Mouse (Mus musculus): ENCODE measurements at regions not wholly inside any gene's neighbourhood (a gene's known extent, or its start where the extent isn't known, plus 50 kb on each side); places are given as distances from the start of the nearest gene placed in this dataset.

DNA sequence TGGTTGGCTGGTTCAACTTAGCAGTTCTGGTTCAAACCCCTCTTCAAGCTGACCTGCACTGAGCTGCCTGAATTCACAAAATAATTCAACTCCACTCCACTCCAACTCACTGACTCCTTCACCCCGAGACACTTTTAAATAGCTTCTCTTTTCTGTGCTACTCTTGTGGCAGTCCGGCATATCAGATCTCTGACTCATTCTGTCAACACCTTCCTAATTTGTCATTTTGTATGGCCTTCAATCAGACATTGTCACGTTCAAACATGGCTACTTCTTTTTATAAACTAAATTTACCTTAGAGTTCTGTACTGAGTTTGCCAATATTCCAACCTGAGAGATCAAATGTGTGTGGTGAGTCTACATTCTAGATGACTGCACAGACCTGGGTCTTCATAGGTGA, 579.1 kb downstream of the Slitrk1 start:
- DNase-seq (ENCODE audit: low read depth), result no peak

DNA sequence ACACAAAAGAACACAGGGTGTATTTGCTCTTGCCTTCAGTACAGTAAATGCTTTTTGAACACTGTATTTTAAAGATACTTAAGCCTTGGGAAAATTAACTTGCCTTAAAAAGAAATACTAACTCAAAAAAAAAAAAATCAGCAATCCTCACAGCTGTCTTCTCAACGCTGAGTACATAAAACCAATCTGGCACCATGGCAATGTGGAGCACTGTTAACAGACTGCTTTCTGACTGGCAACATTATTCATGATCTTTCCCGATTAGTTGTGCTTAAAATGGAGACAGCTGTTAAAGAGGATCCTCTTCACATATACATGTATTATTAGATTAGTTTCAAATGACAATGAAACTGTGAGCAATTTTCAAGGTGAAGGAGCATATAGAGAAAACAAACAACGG, 587.5 kb downstream of the Slitrk1 start:
- DNase-seq (ENCODE audit: low read depth), result no peak

- DNase-seq (ENCODE audit: low read depth), result no peak
Observed at GRCm38 (mm10) chr14:108323364-108324037, 590.5 kb downstream of the Slitrk1 start.

GRCm38 (mm10) chr14:108307627-108308026, 606.3 kb downstream of the Slitrk1 start:
- DNase-seq (ENCODE audit: low read depth), result no peak

DNA sequence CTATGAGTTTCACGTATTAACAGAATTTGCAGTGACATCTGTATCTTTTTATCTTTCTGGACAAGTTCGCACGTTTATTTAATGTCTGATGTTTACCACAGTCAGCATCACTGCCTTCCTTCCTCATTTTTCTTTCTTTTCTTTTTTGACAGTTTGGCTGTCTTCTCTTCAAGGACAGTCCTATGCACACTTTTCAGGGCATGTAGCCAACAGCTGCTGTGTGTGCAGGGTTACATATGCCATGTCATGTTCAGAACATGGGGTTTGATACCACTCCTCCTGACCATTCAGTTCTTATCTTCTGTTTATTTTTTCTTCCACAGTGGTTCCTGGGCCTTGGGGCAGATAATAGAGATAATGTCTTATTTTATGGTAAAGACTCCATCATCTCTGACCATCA, 634.3 kb downstream of the Slitrk1 start:
- no peak for DNase-seq (ENCODE audit: low read depth)

DNA sequence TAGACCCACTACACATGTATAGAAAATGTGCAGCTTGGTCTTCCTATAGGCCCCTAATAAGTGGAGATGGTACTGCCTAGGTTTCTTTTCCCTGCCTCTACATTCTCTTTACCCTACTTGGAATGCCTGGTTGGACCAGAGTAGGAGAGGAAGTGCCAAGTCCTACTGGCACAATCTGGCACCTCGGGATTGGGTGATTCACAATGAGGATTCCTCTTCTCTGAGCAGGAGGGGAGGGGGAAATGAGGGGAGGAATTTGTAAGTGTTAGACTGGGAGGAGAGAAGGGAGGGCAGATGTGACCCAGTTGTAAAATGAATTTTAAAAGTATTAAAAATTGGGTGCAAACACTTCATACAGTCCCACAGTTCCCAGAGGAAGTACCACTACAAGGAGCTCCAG, 652.9 kb downstream of the Slitrk1 start:
- no peak for DNase-seq (ENCODE audit: low read depth)

- DNase-seq (ENCODE audit: low read depth), result no peak
Observed at GRCm38 (mm10) chr14:108247365-108247764, 666.6 kb downstream of the Slitrk1 start.

DNA sequence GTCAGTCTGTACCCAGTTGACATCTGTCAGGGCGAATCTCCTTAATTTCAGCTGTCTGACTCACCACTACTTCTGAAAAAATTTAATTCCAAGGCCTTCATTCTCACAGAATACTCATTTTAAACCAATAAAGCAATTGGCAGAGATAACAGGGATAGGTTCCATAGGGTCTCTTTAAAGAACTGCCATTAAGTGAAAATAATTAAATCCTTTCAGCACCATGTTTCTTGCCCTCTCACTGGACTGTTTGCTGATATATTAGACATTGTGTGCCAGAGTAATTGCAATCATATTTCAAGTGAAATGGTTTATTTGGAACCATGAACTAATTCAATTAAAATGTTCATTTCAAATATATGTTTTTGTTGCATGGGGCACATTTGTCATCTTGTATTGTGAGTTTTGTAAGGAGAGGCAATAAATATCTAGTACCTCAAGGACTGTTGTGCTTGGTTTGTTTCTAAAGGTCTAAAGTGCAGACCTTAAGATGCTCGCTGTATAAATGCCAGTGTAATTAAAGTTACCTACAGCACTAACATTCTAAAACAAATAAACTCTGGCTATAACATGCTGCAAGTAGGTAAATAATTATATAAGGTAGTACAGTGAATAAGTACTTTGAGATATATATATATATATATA, 688.4 kb downstream of the Slitrk1 start:
- no peak for DNase-seq (ENCODE audit: low read depth)

GRCm38 (mm10) chr14:108209246-108209645, 704.7 kb downstream of the Slitrk1 start:
- no peak for DNase-seq (ENCODE audit: low read depth)

- DNase-seq (ENCODE audit: low read depth), result no peak
Observed at GRCm38 (mm10) chr14:108199133-108199532, 714.8 kb downstream of the Slitrk1 start.

DNA sequence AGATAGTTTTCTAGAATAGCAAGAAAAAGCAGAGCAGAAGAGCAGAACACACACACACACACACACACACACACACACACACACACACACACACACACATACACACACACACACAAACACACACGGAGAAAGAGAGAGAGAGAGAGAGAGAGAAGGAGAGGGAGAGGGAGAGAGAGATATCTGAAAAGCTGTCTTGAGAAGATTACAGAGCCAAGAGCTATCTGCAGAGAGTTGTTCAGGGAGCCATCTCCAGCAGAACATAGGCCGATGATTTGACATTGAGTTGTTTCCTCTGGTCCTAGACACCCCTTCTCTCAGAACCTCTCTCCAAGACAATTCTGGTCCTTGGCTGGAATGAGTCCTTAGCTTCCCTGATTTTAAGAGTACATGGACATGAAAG, 733.0 kb downstream of the Slitrk1 start:
- DNase-seq (ENCODE audit: low read depth), result no peak

DNA sequence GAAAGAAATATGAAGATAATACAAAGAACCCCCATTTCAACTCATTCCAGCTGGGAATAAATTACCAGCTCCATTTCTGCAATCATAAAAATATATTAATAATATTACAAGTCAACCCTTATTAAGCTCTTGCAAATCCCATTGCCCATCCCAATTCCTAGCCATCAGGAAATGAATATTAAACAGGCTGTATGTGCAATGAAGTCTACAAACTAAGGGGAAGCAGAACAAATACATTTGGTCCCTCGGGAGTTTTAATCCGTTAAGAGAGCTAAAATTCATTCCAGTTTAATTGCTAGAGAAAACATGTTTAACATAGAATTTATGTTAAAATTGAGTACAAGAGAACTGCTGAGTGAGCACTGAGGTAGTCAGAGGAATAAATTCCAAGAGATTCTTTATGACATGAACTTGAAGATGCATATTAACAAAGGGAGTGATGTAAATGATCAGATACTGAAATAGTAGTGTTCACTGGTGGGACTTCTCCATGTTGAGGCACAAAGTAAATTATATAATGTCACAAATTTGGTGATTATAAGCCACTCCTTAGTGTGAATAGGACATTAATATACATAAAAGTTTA, 738.6 kb downstream of the Slitrk1 start:
- DNase-seq (ENCODE audit: low read depth), result no peak

GRCm38 (mm10) chr14:108152981-108153380, 761.0 kb downstream of the Slitrk1 start:
- DNase-seq (ENCODE audit: low read depth), result no peak

DNA sequence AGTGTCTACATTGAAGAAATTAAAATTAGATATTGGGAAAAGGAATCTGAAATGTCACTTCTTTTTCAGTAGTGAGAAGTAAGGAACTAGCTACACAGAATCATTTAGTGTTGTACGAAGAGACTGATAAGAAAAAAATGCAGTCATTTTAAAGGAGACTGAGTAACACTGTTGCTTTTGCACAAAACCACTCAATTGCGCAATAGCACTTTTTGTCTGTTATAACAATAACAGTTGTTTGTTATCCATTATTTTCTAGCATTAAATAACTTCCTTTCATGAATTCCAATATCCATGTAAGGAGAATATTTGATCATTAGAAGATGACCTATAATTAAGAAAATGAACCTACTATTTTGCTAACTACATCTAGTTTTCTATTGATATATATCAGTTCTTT, 790.8 kb downstream of the Slitrk1 start:
- DNase-seq (ENCODE audit: low read depth), result no peak

GRCm38 (mm10) chr14:108105009-108105408, 808.9 kb downstream of the Slitrk1 start:
- DNase-seq (ENCODE audit: low read depth), result no peak

DNA sequence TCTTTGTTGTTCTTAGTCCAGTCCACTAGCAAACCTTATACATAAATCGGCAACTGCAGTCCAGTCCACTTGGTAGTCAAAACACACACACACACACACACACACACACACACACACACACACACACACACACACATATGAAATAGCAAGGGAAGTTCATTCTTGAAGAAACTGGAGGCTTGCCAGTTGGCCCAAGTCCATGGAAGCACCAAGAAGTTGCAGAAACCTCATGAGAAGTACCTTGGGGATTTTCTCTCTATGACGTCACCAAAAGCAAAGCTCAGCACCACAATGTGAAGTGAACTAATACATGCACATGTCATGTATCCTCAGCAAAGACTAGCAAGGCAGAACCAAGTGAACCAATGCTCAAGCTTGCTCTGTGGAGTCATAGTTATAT, 823.0 kb downstream of the Slitrk1 start:
- no peak for DNase-seq (ENCODE audit: low read depth)

- no peak for DNase-seq (ENCODE audit: low read depth)
Observed at GRCm38 (mm10) chr14:108049997-108050396, 864.0 kb downstream of the Slitrk1 start.

DNA sequence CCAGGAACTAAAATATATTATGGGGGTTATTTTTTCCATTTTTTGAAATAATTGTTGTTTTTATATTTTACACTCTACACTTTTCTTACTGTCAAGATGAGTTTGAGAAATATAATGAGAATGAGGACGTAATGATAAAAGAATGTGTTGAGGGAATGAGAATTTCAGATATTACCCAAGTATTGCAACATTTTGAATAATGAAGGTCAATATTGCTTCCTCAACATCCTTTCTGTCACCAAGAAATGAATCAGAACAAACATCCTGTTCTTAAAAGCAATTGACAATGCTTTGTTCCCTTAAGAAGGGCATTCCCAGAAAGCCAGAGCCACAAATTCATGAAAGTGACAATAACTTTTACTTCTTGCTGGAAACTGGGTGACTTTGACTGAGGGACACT, 878.0 kb downstream of the Slitrk1 start:
- no peak for DNase-seq (ENCODE audit: low read depth)

GRCm38 (mm10) chr14:108034162-108034561, 879.8 kb downstream of the Slitrk1 start:
- no peak for DNase-seq (ENCODE audit: low read depth)

- DNase-seq (ENCODE audit: low read depth), result no peak
Observed at GRCm38 (mm10) chr14:108022551-108022950, 891.4 kb downstream of the Slitrk1 start.

- no peak for DNase-seq (ENCODE audit: low read depth)
Observed at GRCm38 (mm10) chr14:108022066-108022465, 891.9 kb downstream of the Slitrk1 start.

- no peak for DNase-seq (ENCODE audit: low read depth)
Observed at GRCm38 (mm10) chr14:108021331-108021730, 892.6 kb downstream of the Slitrk1 start.

DNA sequence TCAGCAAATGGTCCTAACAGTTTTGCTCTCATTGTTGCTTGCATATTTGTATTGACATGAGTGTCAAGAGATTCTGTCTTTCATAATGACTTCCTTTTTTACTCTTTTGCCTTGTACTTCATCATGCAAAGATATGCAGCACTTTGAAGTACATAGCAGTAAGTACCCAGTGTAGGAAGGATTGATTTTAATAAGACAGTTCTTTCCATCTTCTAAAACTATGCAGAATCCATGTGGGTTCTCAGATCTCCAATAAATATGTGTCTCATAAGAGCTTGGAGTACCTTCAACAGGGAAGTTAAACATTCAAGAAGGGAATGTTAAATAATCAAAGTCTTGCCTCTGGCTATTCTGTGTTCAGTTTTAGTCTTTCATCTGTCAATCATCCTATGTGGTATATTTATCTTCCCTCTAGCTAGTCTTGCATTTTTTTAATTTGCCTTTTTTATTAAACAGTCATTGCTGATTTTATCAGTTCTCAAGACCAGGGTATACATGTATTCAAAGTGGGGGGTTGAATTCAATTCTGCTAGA, 926.1 kb downstream of the Slitrk1 start:
- no peak for DNase-seq (ENCODE audit: low read depth)

All from NIH3T3 (cell line).